Mouse (Mus musculus) neural tube, embryonic 11.5 days (tissue): ENCODE data around the gene Pdzd2. TPM values are rescaled to one million over a fixed set of nuclear protein-coding genes. Genes with fewer than 3 reads are reported as not detected.

ENCODE experiments used
- ATAC-seq: fragments of 200-750 bp; cut with Nextera tagmentation; 2 replicates; pipeline ENCODE4 v1.8.0; 2017; ENCODE audit warnings: moderate number of reproducible peaks, mild to moderate bottlenecking, moderate TSS enrichment, moderate library complexity; ENCODE audit not compliant: insufficient read depth, low FRiP score, low TSS enrichment
- DNase-seq: peaks from one replicate; pipeline ENCODE4 v3.0.0-alpha.2; 2015; ENCODE audit warnings: low spot score
- H3K27ac ChIP-seq: fragments of 300-500 bp; sonication (generic); 2 replicates; pipeline ENCODE4 v1.5.1; 2014; ENCODE audit warnings: low read depth, mild to moderate bottlenecking, low read length
- H3K27me3 ChIP-seq: fragments of 300-500 bp; sonication (generic); 2 replicates; pipeline ENCODE4 v1.6.1; 2014; ENCODE audit warnings: mild to moderate bottlenecking, low read length, mixed read lengths; ENCODE audit not compliant: control insufficient read depth, insufficient read depth
- H3K36me3 ChIP-seq: fragments of 300-500 bp; sonication (generic); 2 replicates; pipeline ENCODE4 v1.6.1; 2014; ENCODE audit warnings: mild to moderate bottlenecking, low read length, moderate library complexity, mixed read lengths; ENCODE audit not compliant: control insufficient read depth, insufficient read depth
- H3K4me1 ChIP-seq: fragments of 300-500 bp; sonication (generic); 2 replicates; pipeline ENCODE4 v1.6.1; 2014; ENCODE audit warnings: low read length, mixed read lengths; ENCODE audit not compliant: control insufficient read depth, insufficient read depth
- H3K4me2 ChIP-seq: fragments of 300-500 bp; sonication (generic); 2 replicates; pipeline ENCODE4 v1.6.1; 2014; ENCODE audit warnings: low read depth, mild to moderate bottlenecking, moderate library complexity
- H3K4me3 ChIP-seq: fragments of 300-500 bp; sonication (generic); 2 replicates; pipeline ENCODE4 v1.5.1; 2014; ENCODE audit warnings: low read depth, low read length
- H3K9ac ChIP-seq: fragments of 300-500 bp; sonication (generic); 2 replicates; pipeline ENCODE4 v1.6.1; 2014; ENCODE audit warnings: mild to moderate bottlenecking, low read length
- H3K9me3 ChIP-seq: fragments of 300-500 bp; sonication (generic); 2 replicates; pipeline ENCODE4 v1.6.1; 2016; ENCODE audit warnings: low read length; ENCODE audit not compliant: control insufficient read depth
- WGBS: fragments of 180-500 bp; shearing (Covaris S2); extraction: QIAGEN DNeasy Blood & Tissue Kit; methylation state at CpG from one replicate; pipeline ENCODE4 v1.1.7; 2014; 5-methylcytosine and 5-hydroxymethylcytosine counted together
- polyA plus RNA-seq: library from polyadenylated mRNA; unstranded; fragments of >200 nt; fragmentation: Nextera tagmentation; extraction: Ambion mirVana; gene quantifications from 2 replicates; pipeline ENCODE4 v1.2.1, GENCODE M21; 2014

Gene Pdzd2
- polyA plus RNA-seq, 1 experiment from 2014 or later = 4.8 TPM

DNA sequence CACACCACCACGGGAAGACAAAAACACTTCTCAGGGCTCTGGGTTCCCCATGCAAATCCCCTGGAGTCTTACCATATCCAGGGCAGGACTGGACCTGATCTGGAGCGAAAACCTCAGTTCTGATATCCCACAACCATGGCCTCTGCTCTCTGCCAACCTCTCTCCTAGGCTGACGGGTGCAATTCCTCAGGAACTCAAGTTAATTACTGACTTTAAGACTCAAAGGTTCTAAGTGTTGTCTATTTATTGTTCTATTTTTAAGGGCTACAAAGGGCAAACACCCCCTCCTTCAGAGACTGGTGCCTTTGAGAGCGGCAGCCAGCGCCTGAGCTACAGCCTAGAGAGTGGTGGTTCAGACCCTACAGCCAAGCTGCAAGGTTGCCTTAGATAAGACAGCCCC lies 65.7 kb downstream of the Pdzd2 start:
- Histone ChIP-seq H3K4me3 (no peak overlapping the region), H3K4me2 (no peak overlapping the region), H3K36me3 (no peaks in the 10 kb centered on the region), H3K27me3 (no peaks in the 10 kb centered on the region), H3K27ac (no peak overlapping the region), H3K4me1 (no peaks in the 10 kb centered on the region), H3K9me3 (no peaks in the 10 kb centered on the region), H3K9ac (no peak overlapping the region)
- WGBS = 79% methylated on average over 5 of the region's 5 CpGs
- ATAC-seq (no peak), DNase-seq (no peak)

GRCm38 (mm10) chr15:12667760-12668520 lies 71.8 kb downstream of the Pdzd2 start:
- 0 out of 2 replicates have a peak overlapping the region, but pooled peaks have one; percentile 14 for H3K4me2 ChIP-seq
- H3K9me3 ChIP-seq = no peaks in the 10 kb centered on the region
- ATAC-seq (no peak), DNase-seq (no peak)
- H3K36me3 ChIP-seq = no peaks in the 10 kb centered on the region
- H3K4me3 ChIP-seq = no peak overlapping the region
- H3K27me3 ChIP-seq = no peaks in the 10 kb centered on the region
- 31% methylated on average over 21 of the region's 21 CpGs for WGBS
- H3K9ac ChIP-seq = no peak overlapping the region
- no peaks in the 10 kb centered on the region for H3K4me1 ChIP-seq
- no peak overlapping the region for H3K27ac ChIP-seq

DNA sequence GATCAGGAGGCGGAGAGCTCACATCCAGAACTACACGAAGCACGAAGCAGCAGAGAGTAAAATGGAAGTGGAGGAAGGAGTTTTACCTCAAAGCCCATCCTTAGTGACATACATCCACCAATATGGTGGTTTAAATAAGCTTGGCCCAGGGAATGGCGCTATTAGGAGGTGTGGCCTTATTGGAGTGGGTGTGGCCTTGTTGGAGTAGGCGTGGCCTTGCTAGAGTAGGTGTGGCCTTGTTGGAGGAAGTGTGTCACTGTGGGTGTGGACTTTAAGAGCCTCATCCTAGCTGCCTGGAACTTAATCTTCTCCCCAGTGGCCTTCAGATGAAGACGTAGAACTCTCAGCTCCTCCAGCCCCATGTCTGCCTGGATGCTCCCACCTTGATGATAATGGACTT lies 73.8 kb downstream of the Pdzd2 start:
- Histone ChIP-seq H3K27ac (no peak overlapping the region), H3K9ac (no peak overlapping the region), H3K4me3 (no peak overlapping the region), H3K36me3 (no peaks in the 10 kb centered on the region), H3K27me3 (no peaks in the 10 kb centered on the region), H3K4me1 (no peaks in the 10 kb centered on the region), H3K9me3 (no peaks in the 10 kb centered on the region), H3K4me2 (no peak overlapping the region)
- ATAC-seq (no peak), DNase-seq (no peak)
- 87% methylated on average over 6 of the region's 6 CpGs for WGBS

DNA sequence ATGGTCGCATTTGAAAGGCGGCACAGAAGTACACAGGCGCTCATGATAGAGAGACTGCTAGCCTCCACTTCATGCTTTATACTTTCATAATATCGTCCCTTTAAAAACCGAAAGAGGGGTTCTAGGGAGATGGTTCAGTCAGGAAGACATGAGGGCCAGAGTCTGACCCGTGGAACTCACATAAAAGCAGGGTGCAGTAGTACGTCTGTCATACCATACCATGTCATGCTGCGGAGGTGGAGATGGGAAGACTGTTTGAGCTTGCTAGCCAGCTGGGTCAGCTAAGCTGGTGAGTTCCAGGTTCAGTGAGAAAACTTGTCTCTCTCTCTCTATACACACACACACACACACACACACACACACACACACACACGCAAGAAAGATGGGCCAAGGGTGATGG lies 76.4 kb downstream of the Pdzd2 start:
- H3K4me1 ChIP-seq = no peaks in the 10 kb centered on the region
- ATAC-seq (no peak), DNase-seq (no peak)
- WGBS = 92% methylated on average over 9 of the region's 9 CpGs
- H3K27me3 ChIP-seq = no peaks in the 10 kb centered on the region
- H3K9me3 ChIP-seq = no peaks in the 10 kb centered on the region
- H3K4me2 ChIP-seq = no peak overlapping the region
- H3K27ac ChIP-seq = no peak overlapping the region
- no peak overlapping the region for H3K4me3 ChIP-seq
- no peaks in the 10 kb centered on the region for H3K36me3 ChIP-seq
- no peak overlapping the region for H3K9ac ChIP-seq

DNA sequence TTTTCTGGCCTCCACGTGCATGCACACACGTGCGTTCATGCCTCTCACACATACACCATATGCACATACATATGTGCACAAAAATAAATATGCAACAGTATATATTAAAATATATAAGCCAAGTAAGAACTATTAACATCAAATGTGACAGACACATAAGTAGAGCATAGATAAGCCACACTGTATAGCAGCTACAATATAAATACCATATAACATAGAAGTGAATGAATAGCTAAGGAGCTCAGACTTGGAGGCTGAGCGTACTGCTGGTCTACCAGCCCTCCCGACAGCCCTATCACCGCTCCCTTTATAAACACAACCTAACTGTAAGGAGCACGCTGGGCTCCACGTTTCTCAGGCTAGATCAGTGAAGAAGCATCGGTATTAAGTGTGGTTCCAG lies 79.4 kb downstream of the Pdzd2 start:
- H3K4me3 ChIP-seq = no peak overlapping the region
- WGBS = 87% methylated on average over 9 of the region's 9 CpGs

GRCm38 (mm10) chr15:12655959-12656662 lies 83.6 kb downstream of the Pdzd2 start:
- Histone ChIP-seq H3K4me2 (no peak overlapping the region), H3K36me3 (no peaks in the 10 kb centered on the region), H3K4me3 (no peak overlapping the region), H3K27ac (no peak overlapping the region), H3K27me3 (no peaks in the 10 kb centered on the region), H3K9ac (no peak overlapping the region), H3K4me1 (no peaks in the 10 kb centered on the region), H3K9me3 (no peaks in the 10 kb centered on the region)
- ATAC-seq = no peak
- no peak for DNase-seq
- WGBS = 75% methylated on average over 6 of the region's 6 CpGs

More for the DNA sequence above, 79.4 kb downstream of the Pdzd2 start:
- Histone ChIP-seq H3K4me1 (no peaks in the 10 kb centered on the region), H3K9me3 (no peaks in the 10 kb centered on the region), H3K36me3 (no peaks in the 10 kb centered on the region), H3K4me2 (no peak overlapping the region), H3K27me3 (no peaks in the 10 kb centered on the region), H3K27ac (no peak overlapping the region), H3K9ac (no peak overlapping the region)
- no peak for DNase-seq
- no peak for ATAC-seq

DNA sequence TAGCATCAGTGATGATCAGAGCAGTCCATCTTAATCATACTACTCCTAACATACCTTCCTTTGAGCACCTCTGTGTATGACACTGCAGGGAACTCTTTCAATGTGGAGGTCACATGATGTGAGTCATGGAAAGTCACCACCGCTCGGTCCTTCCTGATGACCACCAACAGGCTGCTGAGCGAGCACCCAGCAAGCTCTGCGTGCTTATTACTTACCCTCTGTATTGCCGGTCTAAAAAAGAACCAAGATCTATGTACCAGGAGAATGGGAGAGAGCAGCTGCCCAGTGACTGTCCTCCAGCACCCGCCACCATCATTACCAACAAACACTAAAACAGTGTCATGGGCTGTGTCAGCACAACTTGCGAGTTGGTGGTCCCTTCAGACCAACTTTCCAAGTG lies 84.4 kb downstream of the Pdzd2 start:
- ATAC-seq (no peak), DNase-seq (no peak)
- Histone ChIP-seq H3K4me1 (no peaks in the 10 kb centered on the region), H3K27ac (no peak overlapping the region), H3K36me3 (no peaks in the 10 kb centered on the region), H3K27me3 (no peaks in the 10 kb centered on the region), H3K4me2 (no peak overlapping the region), H3K9me3 (no peaks in the 10 kb centered on the region), H3K4me3 (no peak overlapping the region), H3K9ac (no peak overlapping the region)
- 90% methylated on average over 7 of the region's 7 CpGs for WGBS

DNA sequence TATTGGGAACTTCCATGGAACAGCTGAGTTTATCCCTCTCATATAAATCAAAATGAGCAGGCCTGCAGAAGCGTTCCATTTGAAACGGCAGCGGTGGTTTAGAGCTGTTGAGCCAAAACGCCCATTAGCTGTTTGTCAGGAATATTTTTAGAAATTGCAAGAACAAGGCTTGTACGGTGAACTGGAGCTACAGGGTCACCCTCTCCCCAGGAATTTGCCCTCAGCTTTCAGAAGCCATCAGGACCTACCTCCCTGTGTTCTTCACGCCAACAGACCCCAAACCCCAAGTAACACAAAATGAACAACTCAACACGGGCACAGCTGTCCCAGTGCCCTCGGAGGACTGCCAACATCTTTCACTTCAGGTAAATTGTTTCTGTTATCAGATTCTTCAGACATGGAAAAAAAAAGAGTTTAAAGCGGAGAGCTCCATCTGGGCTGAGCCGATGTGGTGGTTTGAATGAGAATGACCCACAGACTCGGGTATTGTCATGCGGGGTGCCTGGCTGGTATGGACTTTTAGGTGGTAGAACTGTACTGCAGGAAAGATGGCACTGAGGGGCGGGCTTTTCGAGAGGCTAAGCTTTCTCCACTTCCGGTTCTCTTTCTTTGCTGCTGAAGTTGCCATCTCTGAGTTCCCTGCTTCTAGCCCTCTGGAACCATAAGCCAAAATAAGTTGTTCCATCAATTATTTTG lies 87.2 kb downstream of the Pdzd2 start:
- Histone ChIP-seq H3K27me3 (no peaks in the 10 kb centered on the region), H3K4me1 (no peaks in the 10 kb centered on the region), H3K36me3 (no peaks in the 10 kb centered on the region), H3K4me2 (no peak overlapping the region), H3K9ac (no peak overlapping the region), H3K4me3 (no peak overlapping the region), H3K27ac (no peak overlapping the region), H3K9me3 (no peaks in the 10 kb centered on the region)
- 73% methylated on average over 15 of the region's 15 CpGs for WGBS
- DNase-seq = no peak
- no peak for ATAC-seq
